Mouse (Mus musculus): ENCODE data around the gene Terb2. TPM values are rescaled to one million over a fixed set of nuclear protein-coding genes. Genes with fewer than 3 reads are reported as not detected.

The Terb2 gene
- polyA plus RNA-seq, 1 experiment from 2014 or later = not detected

DNA sequence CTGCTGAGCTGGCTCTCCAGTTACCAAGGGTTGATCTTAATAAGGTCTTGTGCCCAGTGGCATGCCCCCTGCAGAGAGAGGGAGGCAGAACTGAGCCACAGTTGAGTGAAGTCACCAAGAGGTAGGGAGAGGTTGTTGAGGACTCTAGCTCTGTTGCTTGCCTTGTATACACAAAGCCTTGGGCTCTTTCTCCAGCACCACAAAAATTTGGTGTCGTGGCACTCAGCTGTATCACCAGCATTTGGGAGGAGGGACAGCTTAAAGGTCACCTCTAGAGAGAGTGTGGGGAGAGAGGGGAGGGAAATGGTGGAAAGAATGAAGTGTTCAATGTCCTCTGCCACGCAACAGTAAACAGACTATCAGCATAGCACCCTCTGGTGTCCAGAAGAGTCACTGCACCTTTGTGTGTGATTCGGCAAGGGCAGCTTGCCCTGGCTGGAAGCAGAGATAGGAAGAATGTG lies 57.6 kb downstream of the Terb2 start:
- ATAC-seq (peak; percentile 65), DNase-seq (ENCODE audit: low read depth, low spot score) (no peak)
- in situ Hi-C loops (cut with MboI; ENCODE audit: low pct_unique_long_range_greater_than_20kb) = loop anchor here (5.0 kb wide), 1 partner anchor 41 kb away; no protein-coding TSS in a partner anchor
- no peaks in the 10 kb centered on the region for H3K27me3 ChIP-seq
- POLR2A ChIA-PET = no interaction called here
- CTCF ChIA-PET = interaction anchor here (0.9 to 2.1 kb wide), 12 partner anchors 9 to 385 kb away, joined by 3 to 19 read pairs (median 4); no protein-coding TSS in a partner anchor
- TF ChIP-seq CTCF (IDR thresholded peaks at IDR 0.05) = peak; percentile 85

- ChIA-PET POLR2A (no interaction called here), CTCF (interaction anchor here (2.9 kb wide), 1 partner anchor 55 kb away, joined by 8 read pairs; no protein-coding TSS in a partner anchor)
- in situ Hi-C loops (cut with MboI; ENCODE audit: low pct_unique_long_range_greater_than_20kb) = no loop called here
Observed at GRCm38 (mm10) chr2:122247786-122248185, 61.7 kb downstream of the Terb2 start.

DNA sequence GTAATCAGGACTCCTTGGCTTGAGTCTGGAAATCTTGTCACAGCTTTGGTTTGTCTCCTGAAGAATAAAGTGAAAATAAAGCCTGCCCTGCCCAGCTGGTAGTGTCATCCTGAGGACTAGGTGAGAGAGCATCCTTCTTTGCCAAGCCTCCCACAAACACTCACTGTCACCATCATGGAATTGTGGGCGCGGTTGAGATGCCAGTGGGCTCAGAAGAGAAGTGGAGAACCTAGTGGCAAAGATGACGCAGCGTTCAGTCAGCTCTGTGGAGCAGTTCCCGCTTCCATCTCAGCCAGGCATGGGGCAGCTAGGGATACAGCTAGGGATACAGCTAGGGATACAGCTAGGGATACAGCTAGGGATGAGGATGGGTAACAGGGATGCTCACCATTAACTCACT lies 69.9 kb downstream of the Terb2 start:
- ChIA-PET POLR2A (interaction anchor here (0.6 kb wide), 1 partner anchor 91 kb away, joined by 3 read pairs; no protein-coding TSS in a partner anchor), CTCF (interaction anchor here (1.1 kb wide), 1 partner anchor 10 kb away, joined by 3 read pairs; no protein-coding TSS in a partner anchor)
- ATAC-seq = no peak
- no peak for TF ChIP-seq CTCF (IDR thresholded peaks at IDR 0.05)
- H3K27me3 ChIP-seq = no peaks in the 10 kb centered on the region
- in situ Hi-C loops (cut with MboI; ENCODE audit: low pct_unique_long_range_greater_than_20kb) = no loop called here
- DNase-seq (ENCODE audit: low read depth, low spot score) = no peak

More at GRCm38 (mm10) chr2:122247786-122248185, 61.7 kb downstream of the Terb2 start:
- ATAC-seq (no peak), DNase-seq (ENCODE audit: low read depth, low spot score) (no peak)
- H3K27me3 ChIP-seq = no peaks in the 10 kb centered on the region
- TF ChIP-seq CTCF (IDR thresholded peaks at IDR 0.05) = no peak

Other genes starting within 250 kb of the Terb2 start
- 22.7 TPM for gene Ctdspl2, start 230.3 kb upstream of the Terb2 start, polyA plus RNA-seq (2021)
- gene Mageb3, start 230.2 kb upstream of the Terb2 start, polyA plus RNA-seq (2021) = 0.05 TPM
- 8.1 TPM for gene Eif3j1, start 157.7 kb upstream of the Terb2 start, polyA plus RNA-seq (2021)
- 17.0 TPM for gene Spg11, start 67.9 kb upstream of the Terb2 start, polyA plus RNA-seq (2021)
- gene B2m, start 38.6 kb upstream of the Terb2 start, polyA plus RNA-seq (2021) = 598 TPM
- 0.14 TPM for gene Trim69, start 25.6 kb upstream of the Terb2 start, polyA plus RNA-seq (2021)
- 0.05 TPM for gene Patl2, start 83 bp upstream of the Terb2 start, polyA plus RNA-seq (2021)
- 29.2 TPM for gene Sord, start 48.5 kb downstream of the Terb2 start, polyA plus RNA-seq (2021)
- gene Duox2, start 112.2 kb downstream of the Terb2 start, polyA plus RNA-seq (2021) = 0.01 TPM
- not detected for gene Duoxa2, start 112.6 kb downstream of the Terb2 start, polyA plus RNA-seq (2021)
- gene Duoxa1, start 127.5 kb downstream of the Terb2 start, polyA plus RNA-seq (2021) = 0.05 TPM
- 0.04 TPM for gene Duox1, start 129.4 kb downstream of the Terb2 start, polyA plus RNA-seq (2021)
- 8.3 TPM for gene Shf, start 182.9 kb downstream of the Terb2 start, polyA plus RNA-seq (2021)
- not detected for gene Slc28a2, start 240.2 kb downstream of the Terb2 start, polyA plus RNA-seq (2021)

Data from Patski (cell line).